Mouse (Mus musculus) E14TG2a.4 (cell line): ENCODE measurements around the gene Lyrm1.

Experiments
- CTCF ChIP-seq: conservative IDR thresholded peaks from 2 replicates; pipeline ENCODE4 v1.5.1; 2014; ENCODE audit warnings: low read length
- NANOG ChIP-seq: IDR thresholded peaks from 2 replicates; pipeline ENCODE4 v1.6.1; 2014; ENCODE audit warnings: borderline replicate concordance, low read length, mixed read lengths
- POU5F1 ChIP-seq: IDR thresholded peaks from 2 replicates; pipeline ENCODE4 v1.6.1; 2014; ENCODE audit warnings: low read length, borderline replicate concordance

DNA sequence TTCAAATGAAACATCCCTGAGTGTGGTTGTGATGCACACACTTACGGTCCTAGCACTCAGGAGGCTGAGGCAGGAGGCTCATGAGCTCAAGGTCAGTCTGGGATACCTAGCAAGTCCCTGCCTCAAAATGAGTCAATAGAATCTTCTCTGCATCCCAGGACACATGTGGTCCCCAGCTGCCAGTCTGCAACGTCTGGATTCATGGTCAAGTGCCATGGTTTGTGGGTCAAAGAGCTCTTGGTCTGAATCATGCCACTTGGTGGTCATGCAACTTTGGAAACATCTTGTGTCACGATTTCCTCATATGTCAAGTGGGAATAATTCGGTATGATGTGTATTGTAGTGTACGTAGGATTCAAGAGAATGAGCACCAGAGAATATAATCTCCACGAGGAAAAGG, 64.9 kb downstream of the Lyrm1 start:
- TF ChIP-seq CTCF = no peak
- TF ChIP-seq POU5F1 = no peak
- TF ChIP-seq NANOG = no peak
